Mouse (Mus musculus): ENCODE measurements at regions not wholly inside any gene's neighbourhood (a gene's known extent, or its start where the extent isn't known, plus 50 kb on each side); places are given as distances from the start of the nearest gene placed in this dataset.

- DNase-seq: peak; percentile 77
Measured at GRCm38 (mm10) chr4:54837326-54837725, 107.5 kb upstream of the Zfp462 start.

- peak; percentile 48 for DNase-seq
Measured at GRCm38 (mm10) chr4:54838111-54838510, 106.7 kb upstream of the Zfp462 start.

GRCm38 (mm10) chr4:54838794-54839193, 106.1 kb upstream of the Zfp462 start:
- no peak for DNase-seq

GRCm38 (mm10) chr4:54852991-54853925, 91.6 kb upstream of the Zfp462 start:
- no peak for DNase-seq

- DNase-seq: no peak
Measured at GRCm38 (mm10) chr4:54858604-54859003, 86.2 kb upstream of the Zfp462 start.

GRCm38 (mm10) chr4:54866062-54866461, 78.8 kb upstream of the Zfp462 start:
- no peak for DNase-seq

GRCm38 (mm10) chr4:54874136-54874827, 70.6 kb upstream of the Zfp462 start:
- DNase-seq: no peak

GRCm38 (mm10) chr4:54875506-54875905, 69.3 kb upstream of the Zfp462 start:
- DNase-seq: peak; percentile 32

- DNase-seq: no peak
Measured at GRCm38 (mm10) chr4:54877361-54877760, 67.5 kb upstream of the Zfp462 start.

GRCm38 (mm10) chr4:54878531-54878930, 66.3 kb upstream of the Zfp462 start:
- no peak for DNase-seq

GRCm38 (mm10) chr4:54893288-54893687, 51.6 kb upstream of the Zfp462 start:
- DNase-seq: no peak

All from kidney, adult 9 months (tissue).